In genomic region chr2:110929126-110929525, GRCm38 (mm10) we compare ENCODE assay signal across 20 mouse cellular contexts. TPM values are rescaled to one million over a fixed set of nuclear protein-coding genes. Genes with fewer than 3 reads are reported as not detected.
DNase-seq lines count a peak whose midpoint lies in the region; ATAC-seq and TF ChIP-seq lines count a peak whose summit lies in the region.
"Had no signal": no experiment of that assay in that cellular context is flagged by ENCODE, and none has a peak within 500 bp of the region (broad histone marks: within the 10 kb centered on the region; RNA-seq: fewer than 3 reads in every experiment).

No protein-coding gene starts in this region.

- peak; percentile 32 for DNase-seq in gastrocnemius, adult 2 months
- DNase-seq in gastrocnemius, postnatal 25 days, result no peak
- DNase-seq in midbrain, postnatal 0 days (ENCODE audit: low spot score), result peak; percentile 36
- peak; percentile 80 to 85 for DNase-seq in cerebellum, adult 18-20 months
- DNase-seq in skeletal muscle tissue, adult 2 months (ENCODE audit: low read depth, low spot score), result peak; percentile 34
- no peak for DNase-seq in urinary bladder, postnatal 36 days (ENCODE audit: low spot score in 2 of 2)
- DNase-seq: heart, postnatal 14 days; kidney, postnatal 10 days; lung, postnatal 36 days; right cerebral cortex, postnatal 14 days; thymus, adult 2 months had no signal

- no peaks in the 10 kb centered on the region for H3K27me3 ChIP-seq in midbrain, postnatal 0 days (ENCODE audit: insufficient read depth, low read length)
- no peaks in the 10 kb centered on the region for H3K27me3 ChIP-seq in midbrain, embryonic 13.5 days
- H3K27me3 ChIP-seq: embryonic facial prominence, embryonic 15.5 days; intestine, embryonic 15.5 days; limb, embryonic 12.5 days; liver, embryonic 15.5 days; neural tube, embryonic 13.5 days had no signal

- intact Hi-C loops in gastrocnemius, adult 2 months (cut with DNase I), result no loop called here

- TF ChIP-seq CTCF in gastrocnemius, adult 2 months (IDR thresholded peaks at IDR 0.05), result no peak
- TF ChIP-seq CTCF in midbrain, postnatal 0 days (IDR thresholded peaks at IDR 0.05), result no peak

- H3K27ac ChIP-seq in gastrocnemius, adult 2 months, result no peak overlapping the region
- H3K27ac ChIP-seq in midbrain, postnatal 0 days (ENCODE audit: low read depth, low read length), result no peak overlapping the region
- H3K27ac ChIP-seq in midbrain, embryonic 13.5 days, result no peak overlapping the region
- H3K27ac ChIP-seq: embryonic facial prominence, embryonic 15.5 days; intestine, embryonic 15.5 days; limb, embryonic 12.5 days; liver, embryonic 15.5 days; neural tube, embryonic 13.5 days had no signal

- H3K9me3 ChIP-seq in midbrain, postnatal 0 days (ENCODE audit: low read length), result no peaks in the 10 kb centered on the region
- no peaks in the 10 kb centered on the region for H3K9me3 ChIP-seq in midbrain, embryonic 13.5 days
- H3K9me3 ChIP-seq: embryonic facial prominence, embryonic 15.5 days; intestine, embryonic 15.5 days; limb, embryonic 12.5 days; liver, embryonic 15.5 days; neural tube, embryonic 13.5 days had no signal

- ATAC-seq in midbrain, postnatal 0 days (ENCODE audit: low FRiP score), result no peak
- ATAC-seq in midbrain, embryonic 13.5 days, result no peak
- ATAC-seq: intestine, embryonic 15.5 days had no signal

- H3K9ac ChIP-seq in midbrain, postnatal 0 days (replicated peaks; ENCODE audit: low read length, poor library complexity, severe bottlenecking), result no peak overlapping the region
- no peak overlapping the region for H3K9ac ChIP-seq in midbrain, embryonic 13.5 days (replicated peaks)
- H3K9ac ChIP-seq: embryonic facial prominence, embryonic 15.5 days; intestine, embryonic 15.5 days; limb, embryonic 12.5 days; liver, embryonic 15.5 days; neural tube, embryonic 13.5 days had no signal

- H3K4me1 ChIP-seq in midbrain, postnatal 0 days (ENCODE audit: insufficient read depth, low read length), result no peaks in the 10 kb centered on the region
- no peaks in the 10 kb centered on the region for H3K4me1 ChIP-seq in midbrain, embryonic 13.5 days (replicated peaks)
- H3K4me1 ChIP-seq: embryonic facial prominence, embryonic 15.5 days; intestine, embryonic 15.5 days; limb, embryonic 12.5 days; liver, embryonic 15.5 days; neural tube, embryonic 13.5 days had no signal

- H3K36me3 ChIP-seq in midbrain, postnatal 0 days (ENCODE audit: insufficient read depth, low read length), result no peaks in the 10 kb centered on the region
- no peaks in the 10 kb centered on the region for H3K36me3 ChIP-seq in midbrain, embryonic 13.5 days
- H3K36me3 ChIP-seq: embryonic facial prominence, embryonic 15.5 days; intestine, embryonic 15.5 days; limb, embryonic 12.5 days; liver, embryonic 15.5 days; neural tube, embryonic 13.5 days had no signal

- H3K4me3 ChIP-seq in gastrocnemius, adult 2 months, result no peak overlapping the region
- no peak overlapping the region for H3K4me3 ChIP-seq in midbrain, postnatal 0 days (ENCODE audit: low read depth, low read length)
- H3K4me3 ChIP-seq in midbrain, embryonic 13.5 days (replicated peaks), result no peak overlapping the region
- H3K4me3 ChIP-seq: embryonic facial prominence, embryonic 15.5 days; intestine, embryonic 15.5 days; limb, embryonic 12.5 days; liver, embryonic 15.5 days; neural tube, embryonic 13.5 days had no signal

- H3K4me2 ChIP-seq in midbrain, postnatal 0 days (ENCODE audit: low read depth, low read length, poor library complexity, severe bottlenecking), result no peak overlapping the region
- no peak overlapping the region for H3K4me2 ChIP-seq in midbrain, embryonic 13.5 days (replicated peaks)
- H3K4me2 ChIP-seq: embryonic facial prominence, embryonic 15.5 days; intestine, embryonic 15.5 days; limb, embryonic 12.5 days; liver, embryonic 15.5 days; midbrain, embryonic 11.5 days; neural tube, embryonic 13.5 days had no signal

RNA-seq across cellular contexts. Expression of gene Ano3, which starts 21.6 kb away (rescaled TPM):
- under 1 TPM in 1 of 2 experiments, not detected in 1; 0.22 TPM for total RNA-seq in gastrocnemius, adult 2 months (2021)
- total RNA-seq in gastrocnemius, postnatal 25 days (2021), result under 1 TPM; 0.13 to 0.18 TPM
- total RNA-seq in midbrain, postnatal 0 days (2014; rRNA removed), result 0.66 and 1.6 TPM in 2 replicates
- 0.54 and 0.70 TPM in 2 replicates for polyA plus RNA-seq in midbrain, postnatal 0 days (2015; fragmentation: Nextera tagmentation; extraction: Ambion mirVana)
- polyA plus RNA-seq in midbrain, embryonic 13.5 days (2015; fragmentation: Nextera tagmentation; extraction: Ambion mirVana), result 0.89 and 1.2 TPM in 2 replicates
- total RNA-seq: common myeloid progenitor, adult 5-6 weeks; MEL had no signal
- polyA plus RNA-seq: thymus, adult 2 months had no signal

Comparison
In these comparisons a context has a peak if more than half of its experiments do, and no peak if none do; other contexts are left out.
1. DNase-seq: peak in gastrocnemius, adult 2 months (single experiment), midbrain, postnatal 0 days (single experiment), cerebellum, adult 18-20 months (2 of 2) and skeletal muscle tissue, adult 2 months (single experiment); none in gastrocnemius, postnatal 25 days (single experiment) and urinary bladder, postnatal 36 days (0 of 2).